Mouse (Mus musculus) mouse embryonic stem cell (cell line): Measurements from ENCODE around the gene Mum1.

Experiments
- in situ Hi-C, 2 experiments: fragments of 300-500 bp; cut with MboI; formaldehyde crosslinking; loops; 1 replicate in 1 of 2; 3 replicates in 1 of 2; pipeline ENCODE4 v1.14.3; 2019 to 2020; ENCODE audit warnings: low sequenced_read_pairs in 2 of 2, low pct_unique_long_range_greater_than_20kb in 1 of 2, mixed read lengths in 1 of 2; ENCODE audit not compliant: unreplicated experiment in 1 of 2

Gene Mum1

GRCm38 (mm10) chr10:80242088-80242487, 15.9 kb downstream of the Mum1 start:
- in situ Hi-C loops = no loop called here

- in situ Hi-C loops = no loop called here
Observed at GRCm38 (mm10) chr10:80242607-80243006, 16.4 kb downstream of the Mum1 start.

DNA sequence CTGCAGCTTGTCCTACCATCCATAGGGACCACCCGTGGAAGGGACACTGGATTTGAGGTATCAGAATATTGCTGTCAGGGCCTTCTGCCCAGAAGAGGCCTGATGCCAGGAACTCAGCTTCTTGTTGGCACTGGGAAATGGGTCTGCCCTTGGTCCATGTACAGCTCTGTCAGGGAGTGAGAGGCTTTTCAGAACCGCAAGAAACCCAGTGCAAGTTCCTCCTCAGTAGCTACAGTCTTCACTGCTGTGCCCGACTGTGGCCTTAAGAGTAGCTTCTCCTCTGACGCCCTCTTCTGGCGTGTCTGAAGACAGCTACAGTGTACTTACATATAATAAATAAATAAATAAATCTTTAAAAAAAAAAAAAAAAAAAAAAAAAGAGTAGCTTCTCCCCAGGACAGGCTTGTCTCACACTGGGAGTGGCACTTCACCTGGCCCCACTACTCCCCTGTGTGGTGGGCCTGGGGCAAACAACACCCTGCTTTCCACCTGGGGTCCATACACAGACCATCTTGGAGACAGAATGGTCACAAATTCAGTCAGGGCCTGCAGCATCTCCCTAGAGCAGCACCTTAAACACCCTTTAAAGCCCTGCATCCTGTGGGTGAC, 18.7 kb downstream of the Mum1 start:
- in situ Hi-C loops = loop anchor here (5.0 kb wide), 1 partner anchor 68 kb away; the partner anchor contains the start of gene Efna2 (in 2 of the 2)

DNA sequence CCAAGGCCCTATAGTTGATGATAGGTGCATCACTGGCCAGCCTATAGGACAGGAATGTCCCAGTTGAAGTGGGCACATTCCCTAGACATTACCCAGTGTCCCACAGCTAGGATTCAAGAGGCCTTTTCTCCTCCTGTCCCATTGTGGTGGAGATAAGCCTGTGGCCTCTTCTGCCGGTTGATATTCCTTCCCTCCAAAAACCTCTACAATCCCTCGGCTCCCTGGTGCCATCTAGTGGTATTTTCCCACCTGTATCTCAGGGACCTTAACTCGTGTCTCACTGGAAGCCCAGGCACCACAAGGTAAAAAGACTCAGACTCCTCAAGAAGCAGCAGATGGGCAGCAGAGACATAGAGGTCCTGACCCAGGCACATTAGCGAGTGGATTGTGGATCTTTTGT, 19.4 kb downstream of the Mum1 start:
- in situ Hi-C loops = loop anchor here (5.0 kb wide), 1 partner anchor 68 kb away; the partner anchor contains the start of gene Efna2 (in 2 of the 2)

GRCm38 (mm10) chr10:80247849-80248248, 21.6 kb downstream of the Mum1 start:
- in situ Hi-C loops = loop anchor here (5.0 kb wide), 1 partner anchor 71 kb away; the partner anchor contains the start of gene Efna2 (in 2 of the 2)

DNA sequence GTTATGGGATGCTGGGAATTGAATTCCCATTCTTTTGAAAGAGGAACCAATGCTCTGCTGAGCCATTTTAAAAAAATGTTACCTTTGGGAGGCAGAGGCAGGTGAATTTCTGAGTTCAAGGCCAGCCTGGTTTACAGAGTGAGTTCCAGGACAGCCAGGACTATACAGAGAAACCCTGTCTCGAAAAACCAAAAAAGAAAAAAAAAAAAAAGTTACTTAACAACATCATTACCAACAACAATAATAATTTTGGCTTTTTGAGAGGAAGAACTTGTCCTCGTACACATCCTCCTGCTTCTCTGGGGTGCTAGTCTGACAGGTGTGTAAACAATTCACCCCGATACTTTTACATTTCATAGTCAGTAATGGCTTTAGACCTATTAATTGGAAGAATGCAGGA, 22.2 kb downstream of the Mum1 start:
- in situ Hi-C loops = loop anchor here (5.0 kb wide), 1 partner anchor 71 kb away; the partner anchor contains the start of gene Efna2 (in 2 of the 2)

DNA sequence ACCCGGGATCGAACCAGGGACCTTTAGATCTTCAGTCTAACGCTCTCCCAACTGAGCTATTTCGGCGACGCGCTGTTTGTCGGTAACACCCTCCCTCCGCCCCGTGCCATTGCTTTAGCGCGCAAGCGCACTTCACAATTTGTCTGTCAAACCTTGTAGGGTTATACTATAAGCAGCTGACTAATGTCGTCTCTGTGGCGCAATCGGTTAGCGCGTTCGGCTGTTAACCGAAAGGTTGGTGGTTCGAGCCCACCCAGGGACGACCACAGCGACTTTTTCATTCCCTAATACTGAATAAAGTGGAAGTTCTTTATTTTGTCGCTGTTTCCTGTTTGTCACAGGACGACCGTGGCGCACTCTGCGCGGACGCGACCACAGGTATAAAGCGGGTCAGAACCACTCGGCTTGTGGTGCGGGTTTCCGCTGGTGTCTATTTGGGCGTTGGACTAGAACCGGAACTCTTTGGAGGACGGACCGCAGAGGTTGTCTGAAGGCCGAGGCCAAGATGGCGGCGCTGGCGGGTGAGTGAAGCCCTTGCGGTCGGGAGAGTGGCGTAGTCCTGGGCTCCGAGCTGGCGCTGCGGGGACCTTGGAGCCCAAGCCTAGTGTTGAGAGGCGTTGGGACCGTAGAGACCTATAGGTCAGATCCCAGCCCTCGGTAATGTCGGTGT, 22.9 kb downstream of the Mum1 start, which contains the start of gene Ndufs7:
Gene Ndufs7, plus strand, starts transcription at position 151 of the 670 bp plus-strand sequence.
- in situ Hi-C loops = loop anchor here (5.0 kb wide), 1 partner anchor 72 kb away; the partner anchor contains the start of gene Efna2 (in 2 of the 2)

GRCm38 (mm10) chr10:80250059-80250458, 23.8 kb downstream of the Mum1 start:
- in situ Hi-C loops = no loop called here

DNA sequence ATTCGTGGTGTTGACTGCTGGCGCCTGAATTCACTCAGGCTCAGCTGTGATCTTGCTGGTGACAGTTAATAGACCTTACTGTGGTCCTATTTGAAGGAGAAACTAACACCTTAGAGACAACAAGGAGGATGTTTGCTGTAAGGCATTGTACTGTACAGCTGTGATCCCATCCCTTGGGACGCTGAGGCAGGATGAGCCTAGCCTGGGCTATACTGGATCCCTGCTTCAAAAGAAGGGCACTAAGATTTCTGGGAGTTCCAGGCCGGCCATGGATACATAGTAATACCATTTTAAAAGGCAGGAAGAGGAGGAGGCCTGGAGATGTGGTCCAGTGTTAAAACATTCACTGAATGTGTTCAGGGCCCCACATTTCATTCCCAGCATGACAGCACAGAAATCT, 24.3 kb downstream of the Mum1 start:
- in situ Hi-C loops = no loop called here

DNA sequence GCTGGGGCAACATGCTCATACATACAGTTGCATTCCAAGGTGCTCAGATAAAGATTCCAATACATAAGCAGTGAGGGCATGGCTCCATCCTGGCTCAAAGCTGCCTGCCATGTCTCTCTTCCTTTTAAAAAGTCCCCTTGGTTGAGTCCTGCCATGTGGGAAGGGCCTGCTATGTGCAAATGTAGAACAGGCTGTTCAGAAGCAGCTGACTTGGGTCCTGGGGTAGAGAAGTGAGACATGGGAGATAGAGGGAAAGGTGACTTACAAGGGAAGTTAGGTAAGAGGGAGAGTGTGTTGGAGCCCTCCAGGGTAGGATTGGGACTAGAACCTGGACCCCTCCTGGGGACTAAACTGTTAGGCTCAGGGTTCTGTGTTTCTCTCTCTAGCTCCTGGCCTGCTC, 25.8 kb downstream of the Mum1 start:
- in situ Hi-C loops = no loop called here

GRCm38 (mm10) chr10:80252493-80253274, 26.4 kb downstream of the Mum1 start:
- in situ Hi-C loops = no loop called here

DNA sequence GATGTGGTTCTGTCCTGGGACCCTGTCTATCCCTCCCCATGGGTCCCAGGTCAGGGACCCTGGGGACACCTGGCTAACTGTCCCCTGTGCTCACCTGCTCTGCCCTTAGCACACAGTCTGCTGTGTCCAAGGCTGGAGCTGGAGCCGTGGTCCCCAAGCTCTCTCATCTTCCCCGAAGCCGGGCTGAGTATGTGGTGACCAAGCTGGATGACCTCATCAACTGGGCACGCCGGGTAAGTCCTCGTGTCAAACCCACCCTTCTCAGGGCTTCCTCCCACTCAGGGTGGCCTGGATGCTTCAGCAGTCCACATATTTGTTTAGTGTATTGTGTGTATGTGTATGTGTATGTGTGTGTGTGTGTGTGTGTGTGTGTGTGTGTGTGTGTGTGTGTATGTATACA, 27.3 kb downstream of the Mum1 start:
- in situ Hi-C loops = no loop called here

GRCm38 (mm10) chr10:80254331-80255297, 28.4 kb downstream of the Mum1 start:
- in situ Hi-C loops = no loop called here

DNA sequence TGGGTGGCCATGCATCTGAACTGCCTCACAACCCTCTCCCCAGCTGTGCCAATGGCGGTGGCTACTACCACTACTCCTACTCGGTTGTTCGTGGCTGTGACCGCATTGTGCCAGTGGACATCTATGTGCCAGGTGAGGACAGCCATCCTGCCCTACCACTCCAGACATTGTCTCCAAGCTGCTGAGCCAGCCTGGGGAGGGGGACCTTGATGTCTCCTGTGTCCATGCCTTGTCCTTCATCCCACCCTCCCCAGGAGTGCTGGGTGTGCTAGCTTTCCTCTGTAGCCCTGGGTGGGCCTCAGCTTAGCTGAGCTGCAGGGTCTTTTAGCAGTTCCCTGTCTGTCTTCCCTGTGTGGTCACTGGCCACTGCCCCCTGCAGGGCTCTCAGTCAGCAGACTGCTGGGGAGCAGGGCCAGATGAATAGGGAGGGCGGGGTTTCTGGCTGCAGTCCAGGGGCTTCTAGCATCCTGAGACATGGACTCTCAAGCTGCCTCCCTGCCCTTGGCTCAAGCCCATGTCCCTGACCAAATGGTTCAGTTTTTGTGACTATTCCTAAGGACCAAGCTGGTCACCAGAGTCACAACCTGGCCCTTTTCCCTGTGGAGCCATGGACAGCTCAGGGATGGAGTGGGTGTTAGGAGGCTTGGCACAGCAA, 29.8 kb downstream of the Mum1 start:
- in situ Hi-C loops = no loop called here

- in situ Hi-C loops = no loop called here
Observed at GRCm38 (mm10) chr10:80257936-80258335, 31.7 kb downstream of the Mum1 start.

DNA sequence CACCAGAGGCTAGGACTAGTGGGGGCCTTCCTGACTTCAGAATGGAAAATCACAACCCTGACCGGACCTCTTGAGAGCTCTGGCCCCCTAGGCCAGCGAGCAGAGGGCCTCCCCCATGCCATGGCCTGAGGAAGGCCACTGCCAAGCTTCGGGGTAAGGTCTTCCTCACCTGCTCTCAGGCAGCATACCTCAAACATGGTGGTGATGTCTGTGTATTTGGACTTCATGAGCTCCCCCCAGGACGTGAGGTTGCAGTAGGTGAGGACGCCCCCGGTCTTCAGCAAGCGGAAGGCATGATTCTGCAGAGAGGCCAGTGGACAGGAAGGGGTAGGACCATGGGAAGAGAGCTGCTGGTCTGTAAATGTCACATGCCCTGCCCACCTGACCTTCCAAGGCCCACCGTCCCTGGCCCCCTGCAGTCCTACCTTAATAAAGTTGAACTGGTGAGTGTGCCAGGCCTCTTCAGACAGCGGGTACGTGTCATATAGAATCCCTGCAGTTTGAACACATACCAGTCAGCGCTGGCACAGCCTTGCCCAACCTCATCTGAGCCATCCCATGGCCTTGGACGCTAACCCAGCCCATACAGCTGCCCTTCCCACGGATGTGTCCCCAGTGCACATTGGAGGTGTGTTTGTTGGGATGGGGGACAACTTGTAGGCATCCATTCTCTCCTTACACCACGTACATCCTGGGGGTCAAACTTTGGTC, 32.7 kb downstream of the Mum1 start:
- in situ Hi-C loops = no loop called here

DNA sequence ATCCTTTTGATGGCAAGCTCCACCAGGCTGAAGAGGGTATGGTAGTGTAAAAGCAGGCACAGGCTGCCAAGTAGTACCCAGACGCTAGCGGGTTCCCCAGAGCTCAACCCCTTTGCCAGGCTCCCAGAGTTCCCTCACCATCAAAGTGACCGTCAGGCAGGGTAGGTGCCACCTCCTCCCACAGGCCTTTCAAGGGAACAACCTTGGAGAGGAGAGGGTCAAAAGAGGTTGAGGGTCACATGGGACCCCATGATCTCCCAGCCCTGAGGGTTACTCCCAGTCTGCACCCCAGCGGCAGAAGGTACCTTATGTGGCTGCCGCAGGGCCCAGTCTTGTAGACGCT, 33.2 kb downstream of the Mum1 start:
- in situ Hi-C loops = no loop called here
